Mouse (Mus musculus) cerebellum, postnatal 36 days (tissue): ENCODE measurements around the gene Socs1.

Source experiments
- DNase-seq, 2 experiments: peaks; one replicate each; pipeline ENCODE4 v3.0.0; 2021 to 2022; ENCODE audit warnings: mixed read lengths in 2 of 2

Socs1 gene

DNA sequence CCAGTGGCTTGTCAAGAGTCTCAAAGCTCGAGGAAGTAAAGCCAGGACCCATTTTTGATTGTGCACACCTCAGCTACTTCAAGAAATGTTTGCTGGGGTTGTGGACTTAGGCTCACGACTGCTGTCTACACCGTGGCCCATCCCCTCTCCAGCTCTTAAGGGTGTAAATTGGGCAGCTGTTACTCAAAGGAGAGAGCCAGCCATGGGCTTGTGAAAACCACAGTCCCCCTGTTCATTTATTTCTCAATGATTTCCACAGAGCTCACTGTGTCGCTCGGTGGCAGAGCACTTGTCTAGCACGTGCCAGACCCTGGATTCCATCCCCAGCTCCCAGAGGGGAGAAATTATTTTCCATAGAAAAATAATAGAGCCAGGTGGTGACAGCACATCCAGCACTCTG, 29.2 kb downstream of the Socs1 start:
- no peak for DNase-seq

- no peak for DNase-seq
Measured at GRCm38 (mm10) chr16:10754521-10755296, 30.6 kb downstream of the Socs1 start.

GRCm38 (mm10) chr16:10749824-10750223, 35.5 kb downstream of the Socs1 start:
- peak; percentile 79 to 85 for DNase-seq

- peak in 1 of 2 experiments; percentile 8 for DNase-seq
Measured at GRCm38 (mm10) chr16:10749226-10749625, 36.1 kb downstream of the Socs1 start.

DNA sequence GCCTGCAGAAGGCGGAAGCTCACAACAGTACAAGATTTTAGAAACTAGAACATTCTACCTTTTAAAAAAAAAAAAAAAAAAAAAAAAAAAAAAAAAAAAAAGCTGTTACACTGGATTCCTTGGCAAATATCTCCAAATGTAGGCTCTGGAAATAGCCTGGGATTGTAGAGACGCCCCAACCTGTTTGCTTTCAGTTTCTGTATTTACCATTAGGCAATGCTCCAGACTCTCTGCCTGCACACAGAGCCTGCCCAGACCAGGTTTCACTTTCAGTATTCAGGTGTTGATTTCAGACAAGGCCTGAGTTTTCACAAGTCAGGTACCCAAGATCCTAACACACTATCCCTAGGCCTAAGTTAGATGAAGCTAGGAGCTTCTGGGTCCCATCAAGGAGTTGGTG, 44.3 kb downstream of the Socs1 start:
- DNase-seq: no peak

- no peak for DNase-seq
Measured at GRCm38 (mm10) chr16:10739854-10740398, 45.4 kb downstream of the Socs1 start.

DNA sequence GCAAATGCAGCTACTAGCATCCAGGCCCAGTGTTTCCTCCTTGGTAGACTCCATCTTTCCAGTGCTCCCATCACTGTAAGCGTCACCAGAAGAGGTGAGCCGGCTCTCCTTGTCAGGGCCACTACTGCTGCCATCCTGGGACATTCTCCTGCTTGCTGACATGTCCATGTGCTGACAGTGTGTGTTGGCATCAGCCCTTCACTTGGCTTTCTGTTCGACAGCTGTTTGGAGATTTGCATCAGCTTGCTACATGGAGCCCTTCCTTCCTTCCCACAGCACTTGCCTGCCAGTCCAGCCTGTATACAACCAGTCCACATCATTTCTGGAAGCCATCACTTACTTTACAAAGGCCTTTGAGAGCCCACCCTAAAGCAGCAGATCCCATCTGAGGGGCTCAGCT, 46.5 kb downstream of the Socs1 start:
- no peak for DNase-seq

DNA sequence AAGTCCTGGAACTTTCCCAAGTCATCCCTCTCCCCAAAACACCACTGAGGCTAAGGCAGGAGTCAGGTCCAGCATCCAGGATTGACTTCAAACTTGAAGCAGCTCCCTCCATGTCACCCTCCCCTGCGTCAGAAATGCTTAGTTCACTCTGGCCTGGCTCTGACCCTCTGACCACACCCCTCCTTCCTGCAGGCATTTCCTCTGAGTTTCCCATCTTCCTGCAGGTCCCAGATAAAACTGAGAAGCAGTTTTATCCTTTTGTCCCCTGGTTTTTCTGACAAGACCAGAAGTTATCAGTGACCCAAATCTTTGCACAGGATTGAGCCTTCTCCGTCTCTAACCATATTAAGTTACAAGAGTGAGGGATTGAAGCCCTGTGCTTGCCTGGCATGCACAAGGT, 47.8 kb downstream of the Socs1 start:
- no peak for DNase-seq

DNA sequence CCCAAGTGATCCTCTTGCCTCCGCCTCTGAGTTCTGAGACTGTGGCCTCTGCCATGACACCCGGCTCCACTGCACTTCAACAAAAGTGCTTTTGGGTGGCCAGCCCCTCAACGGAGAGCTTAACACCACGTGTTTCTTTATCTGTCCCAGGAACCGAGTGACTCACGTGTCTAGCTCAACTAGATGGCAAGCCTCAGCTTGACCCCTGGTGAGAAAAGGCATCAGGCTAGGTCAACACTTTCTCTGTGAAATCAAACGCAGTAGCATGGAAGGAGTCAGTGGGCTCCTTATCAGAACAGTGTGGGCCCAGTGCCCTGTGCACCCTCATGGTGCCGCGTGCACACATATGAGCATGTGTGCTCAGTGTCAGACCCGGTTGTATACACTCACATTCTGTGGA, 49.0 kb downstream of the Socs1 start:
- no peak for DNase-seq

DNA sequence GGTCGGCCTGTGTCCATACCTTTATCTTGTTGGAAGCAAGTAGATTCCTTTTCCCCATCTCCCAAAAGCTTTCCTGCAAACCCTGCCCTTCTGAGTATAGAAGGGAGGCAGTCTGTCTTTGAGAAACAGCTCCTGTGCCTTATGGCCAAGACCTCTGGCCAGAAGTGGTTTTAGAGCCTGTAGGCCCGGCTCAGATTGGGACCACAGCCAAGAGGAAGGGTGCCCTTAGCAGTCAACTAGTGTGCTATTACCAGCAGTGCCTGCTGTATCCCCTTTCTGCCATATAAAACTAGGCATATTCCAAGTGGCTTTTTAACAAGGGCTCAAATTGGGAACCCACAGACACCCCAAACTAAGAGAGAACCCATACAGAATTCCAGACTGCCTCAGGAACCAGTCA, 49.6 kb downstream of the Socs1 start:
- DNase-seq: no peak

- no peak for DNase-seq
Measured at GRCm38 (mm10) chr16:10732421-10732820, 52.9 kb downstream of the Socs1 start.
